10 mouse cellular contexts compared by ENCODE assay signal in the genomic region with DNA sequence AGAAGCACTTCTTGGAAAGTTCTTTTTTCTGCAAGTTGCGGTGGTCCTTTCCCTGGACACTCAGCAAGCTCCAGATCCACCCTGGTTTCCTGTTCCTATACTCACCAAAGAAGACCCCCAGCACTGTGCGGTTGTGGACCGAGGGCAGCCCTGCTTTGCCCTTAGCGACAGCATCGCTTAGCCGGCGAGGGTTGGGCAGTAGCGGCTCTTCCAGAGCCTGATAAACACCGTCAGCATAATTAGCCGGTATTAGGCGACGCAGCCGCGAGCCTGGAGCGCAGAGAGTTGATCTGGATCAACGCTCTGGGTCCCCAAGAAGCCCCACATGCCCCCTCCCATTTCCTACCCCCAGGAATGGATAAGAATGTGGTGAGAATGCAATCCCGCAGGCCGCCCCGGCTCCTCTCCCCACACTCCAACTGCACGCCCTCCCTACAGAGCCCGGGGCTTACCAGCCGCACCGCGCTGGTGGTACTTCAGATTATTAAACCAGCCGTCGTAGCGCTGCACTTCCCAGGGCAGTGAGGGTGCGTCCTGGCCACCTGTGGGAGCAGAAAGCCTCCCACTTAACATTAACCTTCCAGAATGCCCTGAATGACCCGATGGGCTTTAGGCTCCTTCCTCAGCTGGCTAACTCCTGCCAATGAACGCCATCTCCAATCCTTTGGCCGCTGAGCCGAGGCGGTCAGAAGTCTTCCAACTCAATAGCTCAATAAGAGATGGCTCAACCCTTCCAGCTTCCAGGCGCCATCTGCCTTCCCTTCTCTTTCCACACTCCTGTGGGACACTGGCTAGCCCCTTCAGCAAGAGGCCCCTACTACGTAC. TPM values are rescaled to one million over a fixed set of nuclear protein-coding genes. Genes with fewer than 3 reads are reported as not detected.
DNase-seq lines count a peak whose midpoint lies in the region; ATAC-seq lines count a peak whose summit lies in the region.
"Had no signal": no experiment of that assay in that cellular context is flagged by ENCODE, and none has a peak within 500 bp of the region (broad histone marks: within the 10 kb centered on the region; RNA-seq: fewer than 3 reads in every experiment).

No protein-coding gene starts in this region.

- no peaks in the 10 kb centered on the region for H3K9me3 ChIP-seq in heart, embryonic 14.5 days (ENCODE audit: control insufficient read depth, low read length)
- H3K9me3 ChIP-seq in embryonic facial prominence, embryonic 12.5 days = no peaks in the 10 kb centered on the region
- H3K9me3 ChIP-seq in intestine, embryonic 16.5 days (ENCODE audit: control insufficient read depth, low read length) = no peaks in the 10 kb centered on the region
- no peaks in the 10 kb centered on the region for H3K9me3 ChIP-seq in neural tube, embryonic 15.5 days (replicated peaks)

- peaks cover 95% of the 10 kb centered on the region for H3K27me3 ChIP-seq in heart, embryonic 14.5 days (ENCODE audit: control insufficient read depth, insufficient read depth, low read length)
- peaks cover 96% of the 10 kb centered on the region for H3K27me3 ChIP-seq in embryonic facial prominence, embryonic 12.5 days
- H3K27me3 ChIP-seq in intestine, embryonic 16.5 days (replicated peaks; ENCODE audit: control insufficient read depth, insufficient read depth, low read length) = peaks cover 80% of the 10 kb centered on the region
- H3K27me3 ChIP-seq in neural tube, embryonic 15.5 days (replicated peaks) = peaks cover 90% of the 10 kb centered on the region

- intact Hi-C loops in heart, postnatal 10 days (cut with DNase I) = loop anchor here (1.0 kb wide), 1 partner anchor 17 kb away; no protein-coding TSS in a partner anchor

- no peaks in the 10 kb centered on the region for H3K36me3 ChIP-seq in heart, embryonic 14.5 days (ENCODE audit: control insufficient read depth, insufficient read depth, low read length)
- H3K36me3 ChIP-seq in embryonic facial prominence, embryonic 12.5 days = no peaks in the 10 kb centered on the region
- H3K36me3 ChIP-seq in intestine, embryonic 16.5 days (ENCODE audit: control insufficient read depth, insufficient read depth, low read length) = no peaks in the 10 kb centered on the region
- no peaks in the 10 kb centered on the region for H3K36me3 ChIP-seq in neural tube, embryonic 15.5 days

- WGBS in heart, embryonic 14.5 days = 1% methylated on average over 35 of the region's 35 CpGs
- WGBS in embryonic facial prominence, embryonic 12.5 days = under 1% methylated on average over 35 of the region's 35 CpGs
- 1% methylated on average over 35 of the region's 35 CpGs for WGBS in intestine, embryonic 16.5 days
- WGBS in neural tube, embryonic 15.5 days = under 1% methylated on average over 35 of the region's 35 CpGs

- no peak for ATAC-seq in heart, embryonic 14.5 days (ENCODE audit: insufficient number of reproducible peaks, insufficient read depth, low FRiP score, low read depth)
- ATAC-seq in embryonic facial prominence, embryonic 12.5 days (ENCODE audit: insufficient number of reproducible peaks, insufficient read depth, low FRiP score, low TSS enrichment) = no peak
- ATAC-seq in intestine, embryonic 16.5 days = no peak
- no peak for ATAC-seq in neural tube, embryonic 15.5 days (ENCODE audit: low FRiP score)

- DNase-seq in heart, postnatal 10 days = no peak
- no peak for DNase-seq in urinary bladder, postnatal 25 days (ENCODE audit: low spot score)
- no peak for DNase-seq in lung, postnatal 14 days
- no peak for DNase-seq in spleen, adult 12 weeks (ENCODE audit: low spot score)
- DNase-seq: adrenal gland, postnatal 14 days had no signal

- H3K4me1 ChIP-seq in heart, embryonic 14.5 days (ENCODE audit: control insufficient read depth in 2 of 2, insufficient read depth in 2 of 2, low read length in 2 of 2) = peaks cover 11 to 41% of the 10 kb centered on the region in 2 experiments; a peak in 3 of 4 replicates
- peaks cover 26% of the 10 kb centered on the region for H3K4me1 ChIP-seq in embryonic facial prominence, embryonic 12.5 days
- H3K4me1 ChIP-seq in intestine, embryonic 16.5 days (ENCODE audit: control insufficient read depth, insufficient read depth, low read length) = peaks cover 28% of the 10 kb centered on the region
- peaks cover 45% of the 10 kb centered on the region for H3K4me1 ChIP-seq in neural tube, embryonic 15.5 days

- H3K9ac ChIP-seq in heart, embryonic 14.5 days (ENCODE audit: low read length) = no peak overlapping the region
- H3K9ac ChIP-seq in embryonic facial prominence, embryonic 12.5 days = no peak overlapping the region
- H3K9ac ChIP-seq in intestine, embryonic 16.5 days (ENCODE audit: low read depth, low read length) = no peak overlapping the region
- H3K9ac ChIP-seq in neural tube, embryonic 15.5 days (replicated peaks) = no peak overlapping the region

- no peak overlapping the region for H3K27ac ChIP-seq in heart, embryonic 14.5 days (replicated peaks in 1 of 2; ENCODE audit: control insufficient read depth in 1 of 2, insufficient read depth in 1 of 2, low read depth in 2 of 2, low read length in 2 of 2)
- H3K27ac ChIP-seq in embryonic facial prominence, embryonic 12.5 days = no peak overlapping the region
- H3K27ac ChIP-seq in intestine, embryonic 16.5 days (ENCODE audit: low read length) = no peak overlapping the region
- no peak overlapping the region for H3K27ac ChIP-seq in neural tube, embryonic 15.5 days (replicated peaks)

- peak overlapping the region in 1 of 2 experiments; percentile 38; a peak in 2 of 4 replicates for H3K4me3 ChIP-seq in heart, embryonic 14.5 days (ENCODE audit: control insufficient read depth in 1 of 2, insufficient read depth in 1 of 2, low read depth in 1 of 2, low read length in 2 of 2)
- 0 out of 2 replicates have a peak overlapping the region, but pooled peaks have one; percentile 5 for H3K4me3 ChIP-seq in embryonic facial prominence, embryonic 12.5 days
- no peak overlapping the region for H3K4me3 ChIP-seq in intestine, embryonic 16.5 days (ENCODE audit: low read length)
- peak overlapping the region; percentile 23 for H3K4me3 ChIP-seq in neural tube, embryonic 15.5 days (replicated peaks)

- peak overlapping the region; percentile 44 for H3K4me2 ChIP-seq in heart, embryonic 14.5 days (ENCODE audit: low read length)
- peak overlapping the region; percentile 27 for H3K4me2 ChIP-seq in embryonic facial prominence, embryonic 12.5 days (replicated peaks)
- H3K4me2 ChIP-seq in intestine, embryonic 16.5 days (ENCODE audit: low read depth, low read length) = peak overlapping the region; percentile 30; the same call in 1 of the 2 replicates
- peak overlapping the region; percentile 49 for H3K4me2 ChIP-seq in neural tube, embryonic 15.5 days

RNA-seq across cellular contexts. Expression of a gene that starts 0.8 kb away (rescaled TPM):
- 0.07 and 0.08 TPM in 2 replicates for polyA plus RNA-seq in heart, embryonic 14.5 days (2014; fragmentation: Nextera tagmentation; extraction: Ambion mirVana)
- under 1 TPM; 0.34 to 0.45 TPM for total RNA-seq in heart, postnatal 10 days (2021)
- polyA plus RNA-seq in embryonic facial prominence, embryonic 12.5 days (2016; fragmentation: Nextera tagmentation; extraction: Ambion mirVana) = 0.05 and 0.08 TPM in 2 replicates
- polyA plus RNA-seq in intestine, embryonic 16.5 days (2015; fragmentation: Nextera tagmentation; extraction: Ambion mirVana) = 0.06 and 0.07 TPM in 2 replicates
- 0.03 and 0.12 TPM in 2 replicates for polyA plus RNA-seq in neural tube, embryonic 15.5 days (2015; fragmentation: Nextera tagmentation; extraction: Ambion mirVana)

RNA-seq across cellular contexts. Expression of a gene that starts 1.2 kb away (rescaled TPM):
- not detected in 2 replicates for polyA plus RNA-seq in heart, embryonic 14.5 days (2014; fragmentation: Nextera tagmentation; extraction: Ambion mirVana)
- not detected for total RNA-seq in heart, postnatal 10 days (2021)
- not detected in 2 replicates for polyA plus RNA-seq in embryonic facial prominence, embryonic 12.5 days (2016; fragmentation: Nextera tagmentation; extraction: Ambion mirVana)
- 0.16 and 0.24 TPM in 2 replicates for polyA plus RNA-seq in intestine, embryonic 16.5 days (2015; fragmentation: Nextera tagmentation; extraction: Ambion mirVana)
- polyA plus RNA-seq in neural tube, embryonic 15.5 days (2015; fragmentation: Nextera tagmentation; extraction: Ambion mirVana) = 0.52 and 0.56 TPM in 2 replicates
- total RNA-seq: adrenal gland, postnatal 14 days; layer of hippocampus, postnatal 14 days had no signal

RNA-seq across cellular contexts. Expression of a gene that starts 16.0 kb away (rescaled TPM):
- polyA plus RNA-seq in heart, embryonic 14.5 days (2014; fragmentation: Nextera tagmentation; extraction: Ambion mirVana) = not detected in 2 replicates
- under 1 TPM; 0.27 to 0.45 TPM for total RNA-seq in heart, postnatal 10 days (2021)
- 0.55 and 0.70 TPM in 2 replicates for polyA plus RNA-seq in embryonic facial prominence, embryonic 12.5 days (2016; fragmentation: Nextera tagmentation; extraction: Ambion mirVana)
- not detected in 2 replicates for polyA plus RNA-seq in intestine, embryonic 16.5 days (2015; fragmentation: Nextera tagmentation; extraction: Ambion mirVana)
- polyA plus RNA-seq in neural tube, embryonic 15.5 days (2015; fragmentation: Nextera tagmentation; extraction: Ambion mirVana) = 0.17 and 1.2 TPM in 2 replicates
- total RNA-seq: layer of hippocampus, postnatal 14 days had no signal

RNA-seq across cellular contexts. Expression of a gene that starts 18.0 kb away (rescaled TPM):
- 0.04 and 0.05 TPM in 2 replicates for polyA plus RNA-seq in heart, embryonic 14.5 days (2014; fragmentation: Nextera tagmentation; extraction: Ambion mirVana)
- total RNA-seq in heart, postnatal 10 days (2021) = under 1 TPM; 0.22 to 0.26 TPM
- polyA plus RNA-seq in embryonic facial prominence, embryonic 12.5 days (2016; fragmentation: Nextera tagmentation; extraction: Ambion mirVana) = 0.24 and 0.32 TPM in 2 replicates
- 0.06 TPM in 1 of 2 replicates, not detected in the other for polyA plus RNA-seq in intestine, embryonic 16.5 days (2015; fragmentation: Nextera tagmentation; extraction: Ambion mirVana)
- polyA plus RNA-seq in neural tube, embryonic 15.5 days (2015; fragmentation: Nextera tagmentation; extraction: Ambion mirVana) = 0.10 and 0.27 TPM in 2 replicates
- total RNA-seq: adrenal gland, postnatal 14 days; layer of hippocampus, postnatal 14 days had no signal
